ENCODE assay signal across 27 mouse cellular contexts in the genomic region with DNA sequence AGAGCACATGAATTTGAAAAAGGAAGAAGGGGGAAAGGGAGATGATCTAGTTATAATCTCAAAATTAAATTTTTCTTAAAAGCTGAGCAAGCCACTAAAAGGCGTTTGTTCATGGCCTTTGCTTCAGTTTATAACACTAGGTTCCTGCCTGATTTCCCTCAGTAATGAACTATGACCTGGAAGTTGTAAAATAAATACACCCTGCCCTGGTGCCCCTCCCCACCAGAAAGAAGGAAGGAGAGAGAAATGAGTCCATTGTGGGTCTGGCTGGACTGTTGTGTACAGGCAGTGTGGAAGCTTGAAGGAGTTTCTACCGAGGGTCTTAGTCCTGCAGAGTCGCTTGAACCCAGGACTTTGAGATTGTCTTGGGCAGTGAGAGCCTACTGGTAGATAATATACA. TPM values are rescaled to one million over a fixed set of nuclear protein-coding genes. Genes with fewer than 3 reads are reported as not detected.
DNase-seq lines count a peak whose midpoint lies in the region; ATAC-seq and TF ChIP-seq lines count a peak whose summit lies in the region.
"Had no signal": no experiment of that assay in that cellular context is flagged by ENCODE, and none has a peak within 500 bp of the region (broad histone marks: within the 10 kb centered on the region; RNA-seq: fewer than 3 reads in every experiment).

No protein-coding gene starts in this region.

- H3K4me2 ChIP-seq in liver, postnatal 0 days (ENCODE audit: low read depth, low read length): no peak overlapping the region
- H3K4me2 ChIP-seq: forebrain, embryonic 13.5 days; heart, embryonic 12.5 days; heart, embryonic 15.5 days; hindbrain, embryonic 12.5 days; hindbrain, embryonic 15.5 days had no signal

- H3K4me1 ChIP-seq in heart, embryonic 10.5 days: no peaks in the 10 kb centered on the region
- H3K4me1 ChIP-seq in heart, adult 2 months (ENCODE audit: control insufficient read depth, insufficient read depth, low read length): peaks cover 4% of the 10 kb centered on the region
- H3K4me1 ChIP-seq in liver, postnatal 0 days (ENCODE audit: insufficient read depth): peaks cover 35% of the 10 kb centered on the region
- peaks cover 30% of the 10 kb centered on the region for H3K4me1 ChIP-seq in small intestine, adult 2 months (ENCODE audit: control insufficient read depth, insufficient read depth, insufficient read length, low read length)
- H3K4me1 ChIP-seq: forebrain, embryonic 10.5 days had no signal

- peak; percentile 45 for DNase-seq in heart, embryonic 10.5 days (ENCODE audit: low spot score)
- no peak for DNase-seq in heart, adult 2 months
- DNase-seq in liver, postnatal 0 days: no peak
- no peak for DNase-seq in liver
- DNase-seq: adrenal gland, postnatal 10 days; adrenal gland, postnatal 36 days; B cell, adult 2 months; cerebellum, adult 18-20 months; cerebellum, adult 9-10 months; cerebellum, postnatal 14 days; gastrocnemius, adult 2 months; gastrocnemius, postnatal 14 days; heart, postnatal 14 days; heart, postnatal 4 days had no signal

- H3K27me3 ChIP-seq in heart, embryonic 10.5 days (ENCODE audit: insufficient read depth, poor library complexity, severe bottlenecking): no peaks in the 10 kb centered on the region
- H3K27me3 ChIP-seq in heart, adult 2 months (ENCODE audit: control insufficient read depth, insufficient read depth, low read length): no peaks in the 10 kb centered on the region
- H3K27me3 ChIP-seq in liver, postnatal 0 days (ENCODE audit: insufficient read depth, low read length): no peaks in the 10 kb centered on the region
- no peaks in the 10 kb centered on the region for H3K27me3 ChIP-seq in small intestine, adult 2 months (ENCODE audit: control insufficient read depth, insufficient read depth, low read length)
- H3K27me3 ChIP-seq: CH12.LX; forebrain, embryonic 13.5 days; heart, embryonic 12.5 days; heart, embryonic 15.5 days; hindbrain, embryonic 12.5 days; hindbrain, embryonic 15.5 days; Patski had no signal

- H3K36me3 ChIP-seq in heart, embryonic 10.5 days: peaks cover 63% of the 10 kb centered on the region
- H3K36me3 ChIP-seq in heart, adult 2 months (ENCODE audit: control insufficient read depth, insufficient read depth, low read length): peaks cover 4% of the 10 kb centered on the region
- peaks cover 32% of the 10 kb centered on the region for H3K36me3 ChIP-seq in liver, postnatal 0 days (replicated peaks; ENCODE audit: insufficient read depth, low read length)
- peaks cover 28% of the 10 kb centered on the region for H3K36me3 ChIP-seq in small intestine, adult 2 months (ENCODE audit: control insufficient read depth, insufficient read depth, low read length)

- no peak for TF ChIP-seq CTCF in heart, adult 2 months (IDR thresholded peaks at IDR 0.05)
- no peak for TF ChIP-seq CTCF in liver, postnatal 0 days (IDR thresholded peaks at IDR 0.05; ENCODE audit: low read depth)
- TF ChIP-seq CTCF in small intestine, adult 2 months (IDR thresholded peaks at IDR 0.05; ENCODE audit: extremely low read depth, insufficient read length, insufficient replicate concordance, low read depth, low read length): no peak

- H3K79me2 ChIP-seq in heart, adult 2 months (replicated peaks; ENCODE audit: control insufficient read depth, insufficient read depth, low read length): peaks cover 7% of the 10 kb centered on the region

- H3K27ac ChIP-seq in heart, embryonic 10.5 days: no peak overlapping the region
- H3K27ac ChIP-seq in heart, adult 2 months: no peak overlapping the region
- peak overlapping the region; percentile 44; the same call in 1 of the 2 replicates for H3K27ac ChIP-seq in liver, postnatal 0 days (ENCODE audit: low read depth)
- H3K27ac ChIP-seq in small intestine, adult 2 months (ENCODE audit: insufficient read depth, low read depth, low read length): peak overlapping the region; percentile 68
- H3K27ac ChIP-seq: forebrain, embryonic 10.5 days; forebrain, embryonic 13.5 days; gastrocnemius, adult 2 months; heart, embryonic 15.5 days; hindbrain, embryonic 12.5 days; hindbrain, embryonic 15.5 days had no signal

- TF ChIP-seq EP300 in heart, adult 2 months (IDR thresholded peaks at IDR 0.05; ENCODE audit: insufficient read depth, low read depth, low read length): no peak
- no peak for TF ChIP-seq EP300 in liver, postnatal 0 days (IDR thresholded peaks at IDR 0.05; ENCODE audit: low read depth)

- no peak overlapping the region for H3K9ac ChIP-seq in heart, adult 2 months (ENCODE audit: low read depth, low read length)
- no peak overlapping the region for H3K9ac ChIP-seq in liver, postnatal 0 days (replicated peaks)
- H3K9ac ChIP-seq: forebrain, embryonic 13.5 days; heart, embryonic 12.5 days; heart, embryonic 15.5 days; hindbrain, embryonic 12.5 days; hindbrain, embryonic 15.5 days had no signal

- ATAC-seq in liver, postnatal 0 days: 0 out of 2 replicates have a peak, but pooled peaks have one; percentile 13
- ATAC-seq in granulocyte monocyte progenitor cell, adult 5-6 weeks (replicated peaks; ENCODE audit: poor library complexity, severe bottlenecking): no peak
- no peak for ATAC-seq in monocyte, adult 5-6 weeks (replicated peaks; ENCODE audit: insufficient number of reproducible peaks, low FRiP score, low TSS enrichment, poor library complexity, severe bottlenecking)
- ATAC-seq: forebrain, embryonic 13.5 days; forebrain, embryonic 16.5 days; Patski had no signal

- 84% methylated on average over 3 of the region's 3 CpGs for whole genome bisulfite sequencing in heart, embryonic 10.5 days
- WGBS in heart, adult 2 months: 73% methylated on average over 3 of the region's 3 CpGs
- 63% methylated on average over 3 of the region's 3 CpGs for WGBS in liver, postnatal 0 days (ENCODE audit: insufficient replicate concordance)
- 41% methylated on average over 3 of the region's 3 CpGs for WGBS in small intestine, adult 2 months

- TF ChIP-seq POLR2A in heart, adult 2 months (IDR thresholded peaks at IDR 0.05; ENCODE audit: insufficient read depth, low read depth, low read length): no peak
- TF ChIP-seq POLR2A in small intestine, adult 2 months (IDR thresholded peaks at IDR 0.05; ENCODE audit: low read depth, low read length): peak; percentile 18; the same call in 1 of the 2 replicates

- no peaks in the 10 kb centered on the region for H3K9me3 ChIP-seq in heart, embryonic 10.5 days
- H3K9me3 ChIP-seq in liver, postnatal 0 days (ENCODE audit: low read length): no peaks in the 10 kb centered on the region
- H3K9me3 ChIP-seq: forebrain, embryonic 10.5 days; forebrain, embryonic 13.5 days; G1E; heart, embryonic 12.5 days; heart, embryonic 15.5 days; hindbrain, embryonic 12.5 days; hindbrain, embryonic 15.5 days had no signal

- intact Hi-C loops in heart, adult 2 months (cut with DNase I): no loop called here

- H3K4me3 ChIP-seq in heart, embryonic 10.5 days: no peak overlapping the region
- no peak overlapping the region for H3K4me3 ChIP-seq in heart, adult 2 months
- H3K4me3 ChIP-seq in liver, postnatal 0 days (ENCODE audit: low read depth, low read length): no peak overlapping the region
- no peak overlapping the region for H3K4me3 ChIP-seq in small intestine, adult 2 months (ENCODE audit: low read depth, low read length)
- H3K4me3 ChIP-seq: forebrain, embryonic 10.5 days; forebrain, embryonic 13.5 days; gastrocnemius, adult 2 months; heart, embryonic 12.5 days; heart, embryonic 15.5 days; hindbrain, embryonic 12.5 days; hindbrain, embryonic 15.5 days had no signal

RNA-seq across cellular contexts. Expression of gene Mapk1ip1l, which starts 9.6 kb away (rescaled TPM):
- polyA plus RNA-seq in heart, embryonic 10.5 days (2016; fragmentation: Nextera tagmentation; extraction: Ambion mirVana): 79.9 and 82.1 TPM in 2 replicates
- total RNA-seq in heart, adult 2 months (2021): 10 to 100 TPM; 29.8 to 34.2 TPM
- 14.6 and 15.0 TPM in 2 replicates for polyA plus RNA-seq in heart, adult 2 months (2012; rRNA removed)
- 15.1 and 16.6 TPM in 2 replicates for polyA plus RNA-seq in liver, postnatal 0 days (2015; fragmentation: Nextera tagmentation; extraction: Ambion mirVana)
- 27.2 and 94.6 TPM in 2 replicates for polyA plus RNA-seq in small intestine, adult 2 months (2012; rRNA removed)
- total RNA-seq in granulocyte monocyte progenitor cell, adult 5-6 weeks (2014; fragmentation: Nextera tagmentation): 74.2 and 86.7 TPM in 2 replicates
- total RNA-seq in granulocyte monocyte progenitor cell, adult 5-6 weeks (2017): 42.9 and 51.7 TPM in 2 replicates
- 48.9 to 87.0 TPM (median 54.2 TPM) in 3 replicates for total RNA-seq in monocyte, adult 5-6 weeks (2017)

RNA-seq across cellular contexts. Expression of gene Socs4, which starts 30.9 kb away (rescaled TPM):
- polyA plus RNA-seq in heart, embryonic 10.5 days (2016; fragmentation: Nextera tagmentation; extraction: Ambion mirVana): 2.0 and 3.3 TPM in 2 replicates
- 10 to 100 TPM; 13.4 to 14.9 TPM for total RNA-seq in heart, adult 2 months (2021)
- polyA plus RNA-seq in heart, adult 2 months (2012; rRNA removed): 2.2 and 5.5 TPM in 2 replicates
- 1.7 and 1.9 TPM in 2 replicates for polyA plus RNA-seq in liver, postnatal 0 days (2015; fragmentation: Nextera tagmentation; extraction: Ambion mirVana)
- 1.1 and 2.7 TPM in 2 replicates for polyA plus RNA-seq in small intestine, adult 2 months (2012; rRNA removed)
- total RNA-seq in granulocyte monocyte progenitor cell, adult 5-6 weeks (2014; fragmentation: Nextera tagmentation): 18.5 and 21.7 TPM in 2 replicates
- total RNA-seq in granulocyte monocyte progenitor cell, adult 5-6 weeks (2017): 30.5 and 32.7 TPM in 2 replicates
- total RNA-seq in monocyte, adult 5-6 weeks (2017): 16.2 to 46.3 TPM (median 33.6 TPM) in 3 replicates

RNA-seq across cellular contexts. Expression of gene Wdhd1, which starts 31.0 kb away (rescaled TPM):
- polyA plus RNA-seq in heart, embryonic 10.5 days (2016; fragmentation: Nextera tagmentation; extraction: Ambion mirVana): 31.8 and 35.9 TPM in 2 replicates
- total RNA-seq in heart, adult 2 months (2021): under 1 TPM; 0.48 to 0.73 TPM
- polyA plus RNA-seq in heart, adult 2 months (2012; rRNA removed): 0.33 and 0.53 TPM in 2 replicates
- polyA plus RNA-seq in liver, postnatal 0 days (2015; fragmentation: Nextera tagmentation; extraction: Ambion mirVana): 10.1 and 13.7 TPM in 2 replicates
- polyA plus RNA-seq in small intestine, adult 2 months (2012; rRNA removed): 0.69 and 1.3 TPM in 2 replicates
- 69.3 and 69.4 TPM in 2 replicates for total RNA-seq in granulocyte monocyte progenitor cell, adult 5-6 weeks (2014; fragmentation: Nextera tagmentation)
- total RNA-seq in granulocyte monocyte progenitor cell, adult 5-6 weeks (2017): 105 and 136 TPM in 2 replicates
- 12.2 to 20.8 TPM (median 15.2 TPM) in 3 replicates for total RNA-seq in monocyte, adult 5-6 weeks (2017)

RNA-seq across cellular contexts. Expression of gene Lgals3, which starts 59.9 kb away (rescaled TPM):
- polyA plus RNA-seq in heart, embryonic 10.5 days (2016; fragmentation: Nextera tagmentation; extraction: Ambion mirVana): 1.4 and 2.2 TPM in 2 replicates
- total RNA-seq in heart, adult 2 months (2021): 1 to 10 TPM; 3.2 to 5.8 TPM
- 12.6 and 19.0 TPM in 2 replicates for polyA plus RNA-seq in heart, adult 2 months (2012; rRNA removed)
- 53.3 and 60.8 TPM in 2 replicates for polyA plus RNA-seq in liver, postnatal 0 days (2015; fragmentation: Nextera tagmentation; extraction: Ambion mirVana)
- polyA plus RNA-seq in small intestine, adult 2 months (2012; rRNA removed): 379 and 1,527 TPM in 2 replicates
- 5.3 and 11.2 TPM in 2 replicates for total RNA-seq in granulocyte monocyte progenitor cell, adult 5-6 weeks (2014; fragmentation: Nextera tagmentation)
- total RNA-seq in granulocyte monocyte progenitor cell, adult 5-6 weeks (2017): 9.5 and 10.8 TPM in 2 replicates
- 98.5 to 263 TPM (median 189 TPM) in 3 replicates for total RNA-seq in monocyte, adult 5-6 weeks (2017)

Comparison
In these comparisons a context has a peak if more than half of its experiments do, and no peak if none do; other contexts are left out.
1. H3K27ac ChIP-seq: peak in liver, postnatal 0 days (single experiment) and small intestine, adult 2 months (single experiment); none in heart, embryonic 10.5 days (single experiment) and heart, adult 2 months (single experiment).